Mouse (Mus musculus): ENCODE measurements around the gene Fer. TPM values are rescaled to one million over a fixed set of nuclear protein-coding genes. Genes with fewer than 3 reads are reported as not detected.

The Fer gene
- polyA plus RNA-seq, 1 experiment from 2014 or later = 33.2 TPM

DNA sequence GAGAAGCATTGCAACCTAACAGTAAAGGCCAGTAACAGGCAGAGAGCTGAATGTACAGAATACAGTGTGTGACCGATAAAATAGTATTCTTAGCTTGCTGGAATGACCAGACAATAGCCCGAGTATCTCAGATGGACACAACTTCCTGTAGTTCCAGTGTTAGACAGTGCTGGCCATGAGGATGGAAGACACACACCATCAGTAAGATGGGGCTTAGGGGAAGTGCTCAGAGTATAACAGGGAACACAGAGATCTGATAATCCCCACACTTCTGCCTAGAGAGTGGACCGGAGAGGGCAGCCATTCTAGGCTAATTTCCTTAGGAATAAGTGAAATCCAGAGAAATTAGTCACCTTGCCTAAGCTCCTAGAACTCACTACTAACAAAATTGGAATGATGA is 202.4 kb downstream of the Fer start:
- H3K4me2 ChIP-seq = no peak overlapping the region
- H3K9ac ChIP-seq (ENCODE audit: low read length) = no peak overlapping the region
- H3K4me1 ChIP-seq (ENCODE audit: control insufficient read depth, insufficient read depth, low read length) = no peaks in the 10 kb centered on the region
- DNase-seq (ENCODE audit: low spot score, missing footprints) = no peak
- H3K9me3 ChIP-seq (ENCODE audit: control insufficient read depth, low read length) = no peaks in the 10 kb centered on the region
- H3K36me3 ChIP-seq (ENCODE audit: control insufficient read depth, insufficient read depth, low read length) = no peaks in the 10 kb centered on the region
- H3K4me3 ChIP-seq (ENCODE audit: low read depth, low read length) = no peak overlapping the region
- no peak overlapping the region for H3K27ac ChIP-seq (ENCODE audit: low read depth, low read length)
- ATAC-seq (ENCODE audit: low FRiP score) = no peak
- WGBS = 91% methylated on average over 3 of the region's 3 CpGs
- H3K27me3 ChIP-seq (ENCODE audit: control insufficient read depth, insufficient read depth, low read length) = no peaks in the 10 kb centered on the region

DNA sequence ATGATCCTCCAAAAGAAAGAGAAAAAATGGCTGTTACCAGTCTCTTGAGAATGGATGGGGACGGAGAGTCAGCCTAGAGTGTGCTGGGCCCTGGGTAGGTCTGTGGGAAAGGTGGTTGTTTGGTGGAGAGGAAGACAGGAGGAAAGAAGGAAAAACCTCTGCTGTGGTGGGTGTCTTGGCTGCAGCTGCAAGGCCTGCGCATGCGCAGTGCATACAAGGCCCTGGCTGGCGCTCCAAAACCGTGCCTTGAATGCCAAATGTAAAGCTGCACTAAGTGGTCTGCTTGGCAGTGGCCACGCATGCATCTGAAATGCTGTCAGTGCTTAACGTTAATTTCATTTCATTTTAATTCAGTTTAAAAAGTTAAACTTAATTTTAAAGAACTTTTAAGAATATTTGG is 214.5 kb downstream of the Fer start:
- Histone ChIP-seq H3K27me3 (ENCODE audit: control insufficient read depth, insufficient read depth, low read length) (no peaks in the 10 kb centered on the region), H3K4me3 (ENCODE audit: low read depth, low read length) (no peak overlapping the region), H3K4me1 (ENCODE audit: control insufficient read depth, insufficient read depth, low read length) (no peaks in the 10 kb centered on the region), H3K9ac (ENCODE audit: low read length) (no peak overlapping the region), H3K27ac (ENCODE audit: low read depth, low read length) (no peak overlapping the region), H3K9me3 (ENCODE audit: control insufficient read depth, low read length) (no peaks in the 10 kb centered on the region), H3K36me3 (ENCODE audit: control insufficient read depth, insufficient read depth, low read length) (no peaks in the 10 kb centered on the region), H3K4me2 (no peak overlapping the region)
- 92% methylated on average over 7 of the region's 7 CpGs for WGBS
- DNase-seq (ENCODE audit: low spot score, missing footprints) = no peak
- no peak for ATAC-seq (ENCODE audit: low FRiP score)

DNA sequence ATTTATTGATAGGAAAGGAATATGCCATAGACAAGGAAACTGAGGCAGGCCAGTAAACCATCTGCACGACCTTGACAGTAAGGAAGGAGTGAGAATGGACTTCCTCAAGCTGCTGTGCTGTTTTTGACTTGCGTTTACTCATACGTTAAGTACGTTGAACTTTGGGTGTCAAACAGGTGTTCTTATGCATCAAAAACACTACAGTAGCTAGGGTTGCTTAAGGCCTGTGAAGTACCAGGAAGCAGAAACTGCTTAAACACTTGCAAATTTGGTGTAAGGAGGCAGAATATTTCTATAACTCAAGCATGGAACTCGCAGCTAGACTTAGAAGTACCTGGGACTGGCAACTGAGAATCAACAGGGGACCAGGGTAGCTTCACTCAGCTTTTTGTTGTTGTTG is 221.9 kb downstream of the Fer start:
- Histone ChIP-seq H3K9me3 (ENCODE audit: control insufficient read depth, low read length) (no peaks in the 10 kb centered on the region), H3K4me1 (ENCODE audit: control insufficient read depth, insufficient read depth, low read length) (no peaks in the 10 kb centered on the region), H3K36me3 (ENCODE audit: control insufficient read depth, insufficient read depth, low read length) (no peaks in the 10 kb centered on the region), H3K9ac (ENCODE audit: low read length) (no peak overlapping the region), H3K27ac (ENCODE audit: low read depth, low read length) (no peak overlapping the region), H3K27me3 (ENCODE audit: control insufficient read depth, insufficient read depth, low read length) (no peaks in the 10 kb centered on the region), H3K4me3 (ENCODE audit: low read depth, low read length) (no peak overlapping the region), H3K4me2 (no peak overlapping the region)
- DNase-seq (ENCODE audit: low spot score, missing footprints) (peak; percentile 53), ATAC-seq (ENCODE audit: low FRiP score) (no peak)
- WGBS = 86% methylated on average over 5 of the region's 5 CpGs

DNA sequence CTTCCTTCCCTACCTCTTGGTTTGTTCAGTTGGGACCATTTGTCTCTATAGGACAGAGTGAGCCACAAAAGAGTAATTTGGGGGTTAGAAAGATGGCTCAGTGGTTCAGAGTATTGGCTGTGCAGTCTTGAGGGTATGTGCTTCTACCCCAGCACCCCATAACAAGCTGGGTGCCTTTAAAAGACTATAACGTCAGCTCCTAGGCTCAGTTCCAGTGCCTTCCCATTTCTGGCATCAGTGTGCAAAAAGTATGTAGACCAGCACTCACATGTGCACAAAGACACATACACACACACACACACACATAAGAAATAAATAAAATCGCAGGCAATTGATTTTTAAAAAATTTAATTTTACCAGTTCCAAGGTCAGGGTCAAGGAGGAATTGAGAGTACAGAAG is 222.6 kb downstream of the Fer start:
- WGBS = 88% methylated on average over 2 of the region's 2 CpGs
- DNase-seq (ENCODE audit: low spot score, missing footprints) (no peak), ATAC-seq (ENCODE audit: low FRiP score) (no peak)
- H3K9me3 ChIP-seq (ENCODE audit: control insufficient read depth, low read length) = no peaks in the 10 kb centered on the region
- no peak overlapping the region for H3K4me2 ChIP-seq
- no peaks in the 10 kb centered on the region for H3K27me3 ChIP-seq (ENCODE audit: control insufficient read depth, insufficient read depth, low read length)
- H3K36me3 ChIP-seq (ENCODE audit: control insufficient read depth, insufficient read depth, low read length) = no peaks in the 10 kb centered on the region
- H3K9ac ChIP-seq (ENCODE audit: low read length) = no peak overlapping the region
- no peaks in the 10 kb centered on the region for H3K4me1 ChIP-seq (ENCODE audit: control insufficient read depth, insufficient read depth, low read length)
- H3K4me3 ChIP-seq (ENCODE audit: low read depth, low read length) = no peak overlapping the region
- no peak overlapping the region for H3K27ac ChIP-seq (ENCODE audit: low read depth, low read length)

DNA sequence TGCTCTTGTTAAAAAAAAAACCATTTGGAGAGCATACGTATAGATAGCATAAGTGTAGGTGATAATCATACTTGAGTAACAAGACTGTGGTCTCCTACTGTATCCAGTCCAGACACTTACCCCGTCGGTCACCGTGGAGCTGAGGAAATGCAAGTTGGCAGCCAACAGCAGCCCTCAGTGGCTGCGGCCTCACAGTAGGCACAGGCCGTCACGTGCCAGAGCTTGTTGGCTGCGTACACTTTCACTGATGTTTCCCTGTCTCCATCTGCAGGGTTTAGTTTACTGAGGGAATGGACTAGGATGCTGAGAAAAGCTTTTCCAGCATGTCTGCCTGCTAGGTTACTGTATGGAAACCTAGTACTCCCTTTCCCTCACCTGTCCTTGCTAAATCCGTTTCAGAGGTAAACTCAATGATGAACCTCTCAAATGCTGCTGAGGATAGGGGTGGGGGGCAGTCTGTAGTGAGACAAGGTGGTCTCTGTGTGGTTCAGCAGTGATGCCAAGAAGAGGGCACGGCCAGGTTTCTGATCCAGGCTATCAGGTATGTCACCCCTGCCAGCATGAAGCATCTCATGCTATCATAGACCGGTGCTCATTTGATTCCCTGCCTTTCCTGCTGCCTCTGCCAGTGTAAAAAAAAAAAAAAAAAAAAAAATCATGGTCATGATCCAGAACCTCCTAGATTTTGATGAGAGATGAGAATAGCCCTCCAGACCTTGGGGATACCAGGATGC is 224.2 kb downstream of the Fer start:
- Histone ChIP-seq H3K4me3 (ENCODE audit: low read depth, low read length) (no peak overlapping the region), H3K27me3 (ENCODE audit: control insufficient read depth, insufficient read depth, low read length) (no peaks in the 10 kb centered on the region), H3K36me3 (ENCODE audit: control insufficient read depth, insufficient read depth, low read length) (no peaks in the 10 kb centered on the region), H3K4me1 (ENCODE audit: control insufficient read depth, insufficient read depth, low read length) (no peaks in the 10 kb centered on the region), H3K27ac (ENCODE audit: low read depth, low read length) (no peak overlapping the region), H3K9ac (ENCODE audit: low read length) (no peak overlapping the region), H3K4me2 (no peak overlapping the region), H3K9me3 (ENCODE audit: control insufficient read depth, low read length) (no peaks in the 10 kb centered on the region)
- WGBS = 88% methylated on average over 11 of the region's 11 CpGs
- ATAC-seq (ENCODE audit: low FRiP score) = no peak
- DNase-seq (ENCODE audit: low spot score, missing footprints) = peak; percentile 1

DNA sequence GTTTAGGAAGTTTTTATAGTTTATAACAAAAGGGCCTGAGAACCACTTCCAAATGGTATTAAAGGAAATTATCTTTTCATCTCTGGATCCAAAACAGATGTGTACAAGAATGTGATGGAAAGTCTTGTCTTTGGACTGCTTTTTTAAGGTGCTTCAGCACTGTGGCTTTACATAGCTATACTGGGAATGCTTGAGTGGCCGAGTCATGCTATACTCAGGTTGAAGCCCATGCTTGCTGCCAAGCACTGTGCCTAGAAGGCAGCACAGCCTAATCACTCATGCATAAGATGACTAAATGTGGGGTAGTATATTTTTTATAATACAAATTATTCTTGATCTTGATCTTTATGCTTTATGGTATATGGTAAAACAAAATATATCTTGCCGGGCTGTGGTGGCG is 225.0 kb downstream of the Fer start:
- peak; percentile 39 for DNase-seq (ENCODE audit: low spot score, missing footprints)
- H3K27me3 ChIP-seq (ENCODE audit: control insufficient read depth, insufficient read depth, low read length) = no peaks in the 10 kb centered on the region
- WGBS = 96% methylated on average over 3 of the region's 3 CpGs
- ATAC-seq (ENCODE audit: low FRiP score) = no peak
- no peak overlapping the region for H3K27ac ChIP-seq (ENCODE audit: low read depth, low read length)
- H3K4me2 ChIP-seq = no peak overlapping the region
- no peaks in the 10 kb centered on the region for H3K36me3 ChIP-seq (ENCODE audit: control insufficient read depth, insufficient read depth, low read length)
- H3K9me3 ChIP-seq (ENCODE audit: control insufficient read depth, low read length) = no peaks in the 10 kb centered on the region
- no peak overlapping the region for H3K9ac ChIP-seq (ENCODE audit: low read length)
- no peak overlapping the region for H3K4me3 ChIP-seq (ENCODE audit: low read depth, low read length)
- H3K4me1 ChIP-seq (ENCODE audit: control insufficient read depth, insufficient read depth, low read length) = no peaks in the 10 kb centered on the region

DNA sequence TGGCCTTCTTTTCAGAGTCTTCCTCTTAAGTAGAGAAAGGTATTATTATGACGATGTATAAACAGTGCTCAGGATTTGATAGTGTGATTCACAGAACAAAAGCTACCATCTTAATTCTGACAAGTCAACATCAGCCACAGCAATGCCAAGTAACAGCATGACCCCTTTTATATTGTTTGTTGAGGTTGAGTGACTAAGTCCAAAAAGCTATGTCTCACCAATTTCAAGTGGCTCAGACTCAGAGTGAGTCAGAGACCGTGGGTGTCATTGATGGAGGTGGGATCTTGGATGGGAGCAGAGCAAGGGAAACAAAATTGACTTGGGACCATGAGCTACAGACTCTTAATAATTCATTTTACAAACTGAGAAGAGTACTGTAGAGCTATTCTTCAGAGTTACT is 230.9 kb downstream of the Fer start:
- Histone ChIP-seq H3K9me3 (ENCODE audit: control insufficient read depth, low read length) (no peaks in the 10 kb centered on the region), H3K4me1 (ENCODE audit: control insufficient read depth, insufficient read depth, low read length) (no peaks in the 10 kb centered on the region), H3K9ac (ENCODE audit: low read length) (no peak overlapping the region), H3K27me3 (ENCODE audit: control insufficient read depth, insufficient read depth, low read length) (no peaks in the 10 kb centered on the region), H3K4me3 (ENCODE audit: low read depth, low read length) (no peak overlapping the region), H3K4me2 (no peak overlapping the region), H3K27ac (ENCODE audit: low read depth, low read length) (no peak overlapping the region), H3K36me3 (ENCODE audit: control insufficient read depth, insufficient read depth, low read length) (no peaks in the 10 kb centered on the region)
- no peak for DNase-seq (ENCODE audit: low spot score, missing footprints)
- ATAC-seq (ENCODE audit: low FRiP score) = no peak
- 89% methylated on average over 2 of the region's 2 CpGs for WGBS

DNA sequence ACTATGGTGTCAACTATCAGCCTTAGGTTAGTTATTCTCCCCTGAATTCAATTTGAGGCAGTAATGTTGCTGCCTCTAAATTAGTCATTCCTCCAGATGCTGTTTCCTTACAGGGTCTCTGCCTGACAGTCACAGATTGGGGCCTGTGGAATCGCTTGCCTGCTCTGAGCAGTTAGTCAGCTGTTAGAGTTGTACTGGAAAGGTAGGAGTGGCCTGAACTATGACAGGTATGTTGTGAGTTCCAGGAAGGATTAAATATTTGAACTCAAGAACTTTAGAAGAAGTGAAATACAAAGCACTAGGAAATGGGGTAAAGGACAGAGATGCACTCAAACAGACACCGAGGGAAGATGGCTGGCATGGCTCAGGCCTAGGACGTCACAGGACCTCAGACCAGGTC is 233.9 kb downstream of the Fer start:
- Histone ChIP-seq H3K4me3 (ENCODE audit: low read depth, low read length) (no peak overlapping the region), H3K27me3 (ENCODE audit: control insufficient read depth, insufficient read depth, low read length) (no peaks in the 10 kb centered on the region), H3K36me3 (ENCODE audit: control insufficient read depth, insufficient read depth, low read length) (no peaks in the 10 kb centered on the region), H3K4me2 (no peak overlapping the region), H3K27ac (ENCODE audit: low read depth, low read length) (no peak overlapping the region), H3K9me3 (ENCODE audit: control insufficient read depth, low read length) (no peaks in the 10 kb centered on the region), H3K9ac (ENCODE audit: low read length) (no peak overlapping the region), H3K4me1 (ENCODE audit: control insufficient read depth, insufficient read depth, low read length) (no peaks in the 10 kb centered on the region)
- WGBS = 90% methylated on average over 3 of the region's 3 CpGs
- ATAC-seq (ENCODE audit: low FRiP score) (no peak), DNase-seq (ENCODE audit: low spot score, missing footprints) (no peak)

DNA sequence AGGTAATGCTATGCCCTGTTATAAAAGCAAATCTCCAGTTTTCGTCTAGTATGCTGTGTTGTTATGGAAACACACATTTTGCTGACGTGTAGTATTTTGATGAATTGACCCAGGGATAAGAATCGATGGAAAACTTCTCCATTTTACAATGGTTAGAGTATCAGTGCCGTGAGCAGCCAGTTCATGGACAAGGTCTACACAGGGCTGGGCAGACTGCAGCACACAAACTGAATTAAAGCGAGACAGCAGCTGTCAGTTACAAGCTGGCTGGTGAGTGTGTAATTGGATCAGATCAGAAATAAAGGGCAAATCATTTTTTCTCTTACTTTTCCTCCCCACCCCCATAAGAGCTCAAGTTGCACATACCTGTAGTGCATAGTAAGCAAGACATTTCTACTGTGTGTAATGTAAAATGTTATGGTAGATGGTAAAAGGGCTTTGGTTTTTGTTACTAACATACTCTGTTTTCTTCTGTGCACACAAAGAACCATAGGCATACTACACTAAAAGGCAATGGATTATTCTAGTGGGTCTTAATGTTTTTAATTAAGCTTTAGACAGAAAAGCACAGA is 235.0 kb downstream of the Fer start:
- no peaks in the 10 kb centered on the region for H3K9me3 ChIP-seq (ENCODE audit: control insufficient read depth, low read length)
- H3K9ac ChIP-seq (ENCODE audit: low read length) = no peak overlapping the region
- H3K27me3 ChIP-seq (ENCODE audit: control insufficient read depth, insufficient read depth, low read length) = no peaks in the 10 kb centered on the region
- H3K27ac ChIP-seq (ENCODE audit: low read depth, low read length) = no peak overlapping the region
- no peaks in the 10 kb centered on the region for H3K36me3 ChIP-seq (ENCODE audit: control insufficient read depth, insufficient read depth, low read length)
- H3K4me3 ChIP-seq (ENCODE audit: low read depth, low read length) = no peak overlapping the region
- H3K4me2 ChIP-seq = no peak overlapping the region
- ATAC-seq (ENCODE audit: low FRiP score) (0 out of 2 replicates have a peak, but pooled peaks have one; percentile 50), DNase-seq (ENCODE audit: low spot score, missing footprints) (peak; percentile 81)
- WGBS = 66% methylated on average over 5 of the region's 5 CpGs
- H3K4me1 ChIP-seq (ENCODE audit: control insufficient read depth, insufficient read depth, low read length) = no peaks in the 10 kb centered on the region
